Mouse (Mus musculus): ENCODE measurements at regions not wholly inside any gene's neighbourhood (a gene's known extent, or its start where the extent isn't known, plus 50 kb on each side); places are given as distances from the start of the nearest gene placed in this dataset.

- H3K4me1 ChIP-seq (ENCODE audit: control insufficient read depth, insufficient read depth, low read length): no peaks in the 10 kb centered on the region
- H3K9me3 ChIP-seq (ENCODE audit: control insufficient read depth, low read length): no peaks in the 10 kb centered on the region
- ATAC-seq (ENCODE audit: low read depth) (no peak), DNase-seq (ENCODE audit: low spot score) (no peak)
- H3K4me2 ChIP-seq (ENCODE audit: low read depth, low read length): no peak overlapping the region
- H3K36me3 ChIP-seq (ENCODE audit: control insufficient read depth, insufficient read depth, low read length): no peaks in the 10 kb centered on the region
- no peak overlapping the region for H3K9ac ChIP-seq (ENCODE audit: low read depth, low read length)
- H3K27me3 ChIP-seq (replicated peaks; ENCODE audit: control insufficient read depth, insufficient read depth, low read length): no peaks in the 10 kb centered on the region
- no peak overlapping the region for H3K4me3 ChIP-seq (ENCODE audit: low read depth, low read length)
- H3K27ac ChIP-seq (replicated peaks; ENCODE audit: low read depth, low read length): no peak overlapping the region
- WGBS: 90% methylated on average over 5 of the region's 5 CpGs
Measured at GRCm38 (mm10) chr19:6631817-6632216, 89.0 kb upstream of the Slc22a12 start.

GRCm38 (mm10) chr19:6630613-6630940, 87.7 kb upstream of the Slc22a12 start:
- Histone ChIP-seq H3K27me3 (replicated peaks; ENCODE audit: control insufficient read depth, insufficient read depth, low read length) (no peaks in the 10 kb centered on the region), H3K36me3 (ENCODE audit: control insufficient read depth, insufficient read depth, low read length) (no peaks in the 10 kb centered on the region), H3K9me3 (ENCODE audit: control insufficient read depth, low read length) (no peaks in the 10 kb centered on the region), H3K27ac (replicated peaks; ENCODE audit: low read depth, low read length) (no peak overlapping the region), H3K9ac (ENCODE audit: low read depth, low read length) (no peak overlapping the region), H3K4me1 (ENCODE audit: control insufficient read depth, insufficient read depth, low read length) (no peaks in the 10 kb centered on the region), H3K4me2 (ENCODE audit: low read depth, low read length) (no peak overlapping the region), H3K4me3 (ENCODE audit: low read depth, low read length) (no peak overlapping the region)
- ATAC-seq (ENCODE audit: low read depth) (no peak), DNase-seq (ENCODE audit: low spot score) (no peak)
- WGBS: 67% methylated on average over 4 of the region's 4 CpGs

- Histone ChIP-seq H3K9me3 (ENCODE audit: control insufficient read depth, low read length) (no peaks in the 10 kb centered on the region), H3K27ac (replicated peaks; ENCODE audit: low read depth, low read length) (no peak overlapping the region), H3K36me3 (ENCODE audit: control insufficient read depth, insufficient read depth, low read length) (no peaks in the 10 kb centered on the region), H3K4me2 (ENCODE audit: low read depth, low read length) (no peak overlapping the region), H3K27me3 (replicated peaks; ENCODE audit: control insufficient read depth, insufficient read depth, low read length) (no peaks in the 10 kb centered on the region), H3K4me1 (ENCODE audit: control insufficient read depth, insufficient read depth, low read length) (no peaks in the 10 kb centered on the region), H3K9ac (ENCODE audit: low read depth, low read length) (no peak overlapping the region), H3K4me3 (ENCODE audit: low read depth, low read length) (no peak overlapping the region)
- WGBS: 84% methylated on average over 9 of the region's 9 CpGs
- no peak for DNase-seq (ENCODE audit: low spot score)
- no peak for ATAC-seq (ENCODE audit: low read depth)
Measured at GRCm38 (mm10) chr19:6629911-6630612, 87.2 kb upstream of the Slc22a12 start.

GRCm38 (mm10) chr19:6625574-6625973, 82.7 kb upstream of the Slc22a12 start:
- no peaks in the 10 kb centered on the region for H3K36me3 ChIP-seq (ENCODE audit: control insufficient read depth, insufficient read depth, low read length)
- WGBS: 49% methylated on average over 3 of the region's 3 CpGs
- peaks cover 5% of the 10 kb centered on the region; the same call in 1 of the 2 replicates for H3K9me3 ChIP-seq (ENCODE audit: control insufficient read depth, low read length)
- H3K27ac ChIP-seq (replicated peaks; ENCODE audit: low read depth, low read length): no peak overlapping the region
- no peak overlapping the region for H3K9ac ChIP-seq (ENCODE audit: low read depth, low read length)
- no peaks in the 10 kb centered on the region for H3K4me1 ChIP-seq (ENCODE audit: control insufficient read depth, insufficient read depth, low read length)
- DNase-seq (ENCODE audit: low spot score) (no peak), ATAC-seq (ENCODE audit: low read depth) (no peak)
- no peak overlapping the region for H3K4me3 ChIP-seq (ENCODE audit: low read depth, low read length)
- no peak overlapping the region for H3K4me2 ChIP-seq (ENCODE audit: low read depth, low read length)
- H3K27me3 ChIP-seq (replicated peaks; ENCODE audit: control insufficient read depth, insufficient read depth, low read length): no peaks in the 10 kb centered on the region

GRCm38 (mm10) chr19:6621023-6621422, 78.2 kb upstream of the Slc22a12 start:
- ATAC-seq (ENCODE audit: low read depth): no peak
- H3K27ac ChIP-seq (replicated peaks; ENCODE audit: low read depth, low read length): no peak overlapping the region
- 79% methylated on average over 6 of the region's 6 CpGs for WGBS
- DNase-seq (ENCODE audit: low spot score): no peak
- H3K4me2 ChIP-seq (ENCODE audit: low read depth, low read length): no peak overlapping the region
- H3K4me1 ChIP-seq (ENCODE audit: control insufficient read depth, insufficient read depth, low read length): no peaks in the 10 kb centered on the region
- H3K36me3 ChIP-seq (ENCODE audit: control insufficient read depth, insufficient read depth, low read length): no peaks in the 10 kb centered on the region
- no peaks in the 10 kb centered on the region for H3K27me3 ChIP-seq (replicated peaks; ENCODE audit: control insufficient read depth, insufficient read depth, low read length)
- no peak overlapping the region for H3K4me3 ChIP-seq (ENCODE audit: low read depth, low read length)
- H3K9me3 ChIP-seq (ENCODE audit: control insufficient read depth, low read length): peaks cover 8% of the 10 kb centered on the region
- no peak overlapping the region for H3K9ac ChIP-seq (ENCODE audit: low read depth, low read length)

- no peaks in the 10 kb centered on the region for H3K36me3 ChIP-seq (ENCODE audit: control insufficient read depth, insufficient read depth, low read length)
- H3K4me2 ChIP-seq (ENCODE audit: low read depth, low read length): no peak overlapping the region
- peaks cover 8% of the 10 kb centered on the region for H3K9me3 ChIP-seq (ENCODE audit: control insufficient read depth, low read length)
- no peaks in the 10 kb centered on the region for H3K27me3 ChIP-seq (replicated peaks; ENCODE audit: control insufficient read depth, insufficient read depth, low read length)
- DNase-seq (ENCODE audit: low spot score) (no peak), ATAC-seq (ENCODE audit: low read depth) (no peak)
- WGBS: 72% methylated on average over 6 of the region's 6 CpGs
- no peak overlapping the region for H3K27ac ChIP-seq (replicated peaks; ENCODE audit: low read depth, low read length)
- no peaks in the 10 kb centered on the region for H3K4me1 ChIP-seq (ENCODE audit: control insufficient read depth, insufficient read depth, low read length)
- no peak overlapping the region for H3K4me3 ChIP-seq (ENCODE audit: low read depth, low read length)
- H3K9ac ChIP-seq (ENCODE audit: low read depth, low read length): no peak overlapping the region
Measured at GRCm38 (mm10) chr19:6619546-6619945, 76.7 kb upstream of the Slc22a12 start.

GRCm38 (mm10) chr19:6616659-6617058, 73.8 kb upstream of the Slc22a12 start:
- ATAC-seq (ENCODE audit: low read depth) (no peak), DNase-seq (ENCODE audit: low spot score) (no peak)
- Histone ChIP-seq H3K4me2 (ENCODE audit: low read depth, low read length) (no peak overlapping the region), H3K36me3 (ENCODE audit: control insufficient read depth, insufficient read depth, low read length) (no peaks in the 10 kb centered on the region), H3K4me3 (ENCODE audit: low read depth, low read length) (no peak overlapping the region), H3K9ac (ENCODE audit: low read depth, low read length) (no peak overlapping the region), H3K27ac (replicated peaks; ENCODE audit: low read depth, low read length) (no peak overlapping the region), H3K9me3 (ENCODE audit: control insufficient read depth, low read length) (peaks cover 4% of the 10 kb centered on the region; the same call in 1 of the 2 replicates), H3K27me3 (replicated peaks; ENCODE audit: control insufficient read depth, insufficient read depth, low read length) (no peaks in the 10 kb centered on the region), H3K4me1 (ENCODE audit: control insufficient read depth, insufficient read depth, low read length) (no peaks in the 10 kb centered on the region)
- WGBS: 73% methylated on average over 5 of the region's 5 CpGs

- Histone ChIP-seq H3K4me2 (ENCODE audit: low read depth, low read length) (no peak overlapping the region), H3K27ac (replicated peaks; ENCODE audit: low read depth, low read length) (no peak overlapping the region), H3K4me1 (ENCODE audit: control insufficient read depth, insufficient read depth, low read length) (no peaks in the 10 kb centered on the region), H3K4me3 (ENCODE audit: low read depth, low read length) (no peak overlapping the region), H3K27me3 (replicated peaks; ENCODE audit: control insufficient read depth, insufficient read depth, low read length) (no peaks in the 10 kb centered on the region), H3K9ac (ENCODE audit: low read depth, low read length) (no peak overlapping the region), H3K36me3 (ENCODE audit: control insufficient read depth, insufficient read depth, low read length) (no peaks in the 10 kb centered on the region), H3K9me3 (ENCODE audit: control insufficient read depth, low read length) (peaks cover 4% of the 10 kb centered on the region; the same call in 1 of the 2 replicates)
- DNase-seq (ENCODE audit: low spot score) (no peak), ATAC-seq (ENCODE audit: low read depth) (no peak)
- 56% methylated on average over 7 of the region's 7 CpGs for WGBS
Measured at GRCm38 (mm10) chr19:6612441-6612840, 69.6 kb upstream of the Slc22a12 start.

- no peak overlapping the region for H3K27ac ChIP-seq (replicated peaks; ENCODE audit: low read depth, low read length)
- peaks cover 4% of the 10 kb centered on the region; the same call in 1 of the 2 replicates for H3K9me3 ChIP-seq (ENCODE audit: control insufficient read depth, low read length)
- H3K27me3 ChIP-seq (replicated peaks; ENCODE audit: control insufficient read depth, insufficient read depth, low read length): no peaks in the 10 kb centered on the region
- H3K4me3 ChIP-seq (ENCODE audit: low read depth, low read length): no peak overlapping the region
- H3K4me1 ChIP-seq (ENCODE audit: control insufficient read depth, insufficient read depth, low read length): no peaks in the 10 kb centered on the region
- ATAC-seq (ENCODE audit: low read depth) (no peak), DNase-seq (ENCODE audit: low spot score) (no peak)
- H3K36me3 ChIP-seq (ENCODE audit: control insufficient read depth, insufficient read depth, low read length): no peaks in the 10 kb centered on the region
- H3K4me2 ChIP-seq (ENCODE audit: low read depth, low read length): no peak overlapping the region
- no peak overlapping the region for H3K9ac ChIP-seq (ENCODE audit: low read depth, low read length)
- WGBS: 76% methylated on average over 5 of the region's 5 CpGs
Measured at GRCm38 (mm10) chr19:6611921-6612320, 69.1 kb upstream of the Slc22a12 start.
